ENCODE assay signal across 8 mouse cellular contexts in the genomic region with DNA sequence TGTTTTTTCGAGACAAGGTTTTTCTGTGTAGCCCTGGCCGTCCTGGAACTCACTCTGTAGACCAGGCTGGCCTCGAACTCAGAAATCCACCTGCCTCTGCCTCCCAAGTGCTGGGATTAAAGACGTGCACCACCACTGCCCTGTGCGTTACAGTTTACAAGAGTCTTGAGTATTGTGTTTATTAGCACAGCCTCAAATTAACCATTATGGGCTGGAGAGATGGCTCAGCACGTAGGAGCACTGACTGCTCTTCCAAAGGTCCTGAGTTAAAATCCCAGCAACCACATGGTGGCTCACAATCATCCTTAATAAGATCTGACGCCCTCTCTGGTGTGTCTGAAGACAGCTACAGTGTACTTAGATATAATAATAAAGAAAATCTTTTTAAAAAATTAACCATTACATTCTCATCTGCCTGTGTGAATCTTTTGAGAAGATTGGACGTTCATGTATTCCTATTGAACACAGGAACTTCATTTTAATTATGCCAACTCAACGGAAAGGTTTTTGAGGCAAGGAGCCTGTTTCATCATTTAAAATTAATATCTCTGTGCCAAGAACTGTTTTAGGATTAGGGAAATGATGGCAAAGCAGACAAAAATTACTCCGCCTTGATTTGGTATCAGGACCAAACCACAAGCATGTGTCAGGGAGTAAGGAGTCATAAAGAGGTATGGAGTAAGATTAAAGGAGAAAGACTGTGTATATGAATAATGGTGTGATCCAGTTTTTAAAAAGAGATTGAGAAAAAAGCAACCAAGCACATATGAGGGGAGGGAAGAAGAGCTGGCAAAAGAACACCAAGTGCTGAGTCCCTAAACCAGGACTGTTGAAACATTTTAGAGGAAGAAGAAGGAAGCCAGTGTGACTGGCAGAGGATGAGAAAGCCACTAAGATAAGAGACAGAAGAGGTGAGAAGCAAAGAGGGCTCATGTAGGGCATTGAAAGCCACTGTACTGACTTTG. TPM values are rescaled to one million over a fixed set of nuclear protein-coding genes. Genes with fewer than 3 reads are reported as not detected.
A peak's percentile ranks its signal among the peaks of the same experiment; 100 is the strongest.
DNase-seq lines count a peak whose midpoint lies in the region; ATAC-seq lines count a peak whose summit lies in the region.

No protein-coding gene starts in this region.

- H3K36me3 ChIP-seq in heart, embryonic 12.5 days = 0 out of 2 replicates have a peak, but pooled peaks cover 5% of the 10 kb centered on the region
- H3K36me3 ChIP-seq in embryonic facial prominence, embryonic 14.5 days (ENCODE audit: control insufficient read depth, insufficient read depth, low read length) = no peaks in the 10 kb centered on the region
- peaks cover 12% of the 10 kb centered on the region for H3K36me3 ChIP-seq in limb, embryonic 10.5 days

- peak overlapping the region; percentile 82 for H3K9ac ChIP-seq in heart, embryonic 12.5 days
- H3K9ac ChIP-seq in embryonic facial prominence, embryonic 14.5 days (ENCODE audit: low read depth, low read length) = peak overlapping the region; percentile 76

- peak overlapping the region; percentile 57 for H3K4me3 ChIP-seq in heart, embryonic 12.5 days
- H3K4me3 ChIP-seq in embryonic facial prominence, embryonic 14.5 days (ENCODE audit: low read depth, low read length) = peak overlapping the region; percentile 84
- peak overlapping the region; percentile 92 for H3K4me3 ChIP-seq in limb, embryonic 10.5 days

- peak overlapping the region; percentile 98 for H3K27ac ChIP-seq in heart, embryonic 12.5 days (ENCODE audit: poor library complexity, severe bottlenecking)
- peak overlapping the region; percentile 100 for H3K27ac ChIP-seq in embryonic facial prominence, embryonic 14.5 days (replicated peaks; ENCODE audit: low read depth, low read length)
- peak overlapping the region; percentile 99 for H3K27ac ChIP-seq in limb, embryonic 10.5 days

- 37% methylated on average over 10 of the region's 10 CpGs for WGBS in heart, embryonic 12.5 days
- 40% methylated on average over 10 of the region's 10 CpGs for WGBS in embryonic facial prominence, embryonic 14.5 days
- 47% methylated on average over 10 of the region's 10 CpGs for WGBS in limb, embryonic 10.5 days

- H3K4me1 ChIP-seq in heart, embryonic 12.5 days (replicated peaks) = peaks cover 21% of the 10 kb centered on the region
- H3K4me1 ChIP-seq in embryonic facial prominence, embryonic 14.5 days (ENCODE audit: control insufficient read depth, insufficient read depth, low read length) = peaks cover 13% of the 10 kb centered on the region
- H3K4me1 ChIP-seq in limb, embryonic 10.5 days = peaks cover 12% of the 10 kb centered on the region

- H3K4me2 ChIP-seq in heart, embryonic 12.5 days = peak overlapping the region; percentile 66
- H3K4me2 ChIP-seq in embryonic facial prominence, embryonic 14.5 days (ENCODE audit: low read depth, low read length) = peak overlapping the region; percentile 62

- H3K9me3 ChIP-seq in heart, embryonic 12.5 days (replicated peaks) = no peaks in the 10 kb centered on the region
- H3K9me3 ChIP-seq in embryonic facial prominence, embryonic 14.5 days (ENCODE audit: control insufficient read depth, low read length) = no peaks in the 10 kb centered on the region
- H3K9me3 ChIP-seq in limb, embryonic 10.5 days (replicated peaks) = no peaks in the 10 kb centered on the region

- no peak for ATAC-seq in heart, embryonic 12.5 days (ENCODE audit: insufficient number of reproducible peaks, low FRiP score)
- ATAC-seq in embryonic facial prominence, embryonic 14.5 days (ENCODE audit: low read depth) = no peak
- ATAC-seq in frontal cortex, adult (ENCODE audit: low TSS enrichment) = no peak
- ATAC-seq in monocyte, adult 5-6 weeks (replicated peaks; ENCODE audit: insufficient number of reproducible peaks, low FRiP score, low TSS enrichment, poor library complexity, severe bottlenecking) = no peak

- no peaks in the 10 kb centered on the region for H3K27me3 ChIP-seq in heart, embryonic 12.5 days (replicated peaks)
- no peaks in the 10 kb centered on the region for H3K27me3 ChIP-seq in embryonic facial prominence, embryonic 14.5 days (replicated peaks; ENCODE audit: control insufficient read depth, insufficient read depth, low read length)
- H3K27me3 ChIP-seq in limb, embryonic 10.5 days (ENCODE audit: low read depth, poor library complexity, severe bottlenecking) = no peaks in the 10 kb centered on the region

- no peak for DNase-seq in heart, adult 8-10 months (ENCODE audit: low spot score)
- DNase-seq in CD4-positive, CD25-positive, alpha-beta regulatory T cell, adult 2 months (ENCODE audit: low read depth, low spot score) = peak; percentile 36
- DNase-seq in embryonic facial prominence, embryonic 14.5 days (ENCODE audit: low spot score) = no peak
- no peak for DNase-seq in limb, embryonic 10.5 days (ENCODE audit: low spot score)
- DNase-seq in spleen, postnatal 10 days (ENCODE audit: low spot score in 2 of 2) = peak; percentile 20 to 37

RNA-seq across cellular contexts. Expression of gene Rprd2, which starts 1.7 kb away (rescaled TPM):
- polyA plus RNA-seq in heart, embryonic 12.5 days (2016; fragmentation: Nextera tagmentation; extraction: Ambion mirVana) = 25.5 and 25.9 TPM in 2 replicates
- 10 to 100 TPM; 39.1 to 47.6 (median 41.0) TPM for total RNA-seq in heart, adult 8-10 months (2022)
- 20.5 and 21.2 TPM in 2 replicates for polyA plus RNA-seq in embryonic facial prominence, embryonic 14.5 days (2014; fragmentation: Nextera tagmentation; extraction: Ambion mirVana)
- polyA plus RNA-seq in limb, embryonic 10.5 days (2016; fragmentation: Nextera tagmentation; extraction: Ambion mirVana) = 21.0 and 24.8 TPM in 2 replicates
- 47.5 to 52.2 TPM (median 48.5 TPM) in 3 replicates for total RNA-seq in monocyte, adult 5-6 weeks (2017)

RNA-seq across cellular contexts. Expression of gene Prpf3, which starts 35.4 kb away (rescaled TPM):
- polyA plus RNA-seq in heart, embryonic 12.5 days (2016; fragmentation: Nextera tagmentation; extraction: Ambion mirVana) = 36.6 and 36.7 TPM in 2 replicates
- 10 to 100 TPM; 13.9 to 22.5 (median 21.3) TPM for total RNA-seq in heart, adult 8-10 months (2022)
- polyA plus RNA-seq in embryonic facial prominence, embryonic 14.5 days (2014; fragmentation: Nextera tagmentation; extraction: Ambion mirVana) = 41.9 and 46.0 TPM in 2 replicates
- polyA plus RNA-seq in limb, embryonic 10.5 days (2016; fragmentation: Nextera tagmentation; extraction: Ambion mirVana) = 73.6 and 77.1 TPM in 2 replicates
- total RNA-seq in monocyte, adult 5-6 weeks (2017) = 30.1 to 50.7 TPM (median 32.2 TPM) in 3 replicates

RNA-seq across cellular contexts. Expression of gene Mrps21, which starts 51.0 kb away (rescaled TPM):
- 405 and 408 TPM in 2 replicates for polyA plus RNA-seq in heart, embryonic 12.5 days (2016; fragmentation: Nextera tagmentation; extraction: Ambion mirVana)
- total RNA-seq in heart, adult 8-10 months (2022) = 100 to 1,000 TPM; 312 to 354 (median 350) TPM
- polyA plus RNA-seq in embryonic facial prominence, embryonic 14.5 days (2014; fragmentation: Nextera tagmentation; extraction: Ambion mirVana) = 288 and 315 TPM in 2 replicates
- polyA plus RNA-seq in limb, embryonic 10.5 days (2016; fragmentation: Nextera tagmentation; extraction: Ambion mirVana) = 357 and 376 TPM in 2 replicates
- total RNA-seq in monocyte, adult 5-6 weeks (2017) = 241 to 323 TPM (median 321 TPM) in 3 replicates

Comparison
In these comparisons a context has a peak if more than half of its experiments do, and no peak if none do; other contexts are left out.
1. DNase-seq: peak in CD4-positive, CD25-positive, alpha-beta regulatory T cell, adult 2 months (single experiment) and spleen, postnatal 10 days (2 of 2); none in heart, adult 8-10 months (single experiment), embryonic facial prominence, embryonic 14.5 days (single experiment) and limb, embryonic 10.5 days (single experiment).
2. Peak in every context shown above with its lines, with median percentiles within 50 percentile points of each other: H3K27ac ChIP-seq and H3K4me3 ChIP-seq.